Mouse (Mus musculus) E14TG2a.4 (cell line): ENCODE data around the gene Tfam.

Experiments
- H3K27me3 ChIP-seq: 2 replicates; pipeline ENCODE4 v1.6.1; 2014; ENCODE audit warnings: low read length, control low read depth; ENCODE audit not compliant: insufficient read depth
- H3K36me3 ChIP-seq: 2 replicates; pipeline ENCODE4 v1.6.1; 2014; ENCODE audit warnings: low read length, control low read depth; ENCODE audit not compliant: insufficient read depth
- H3K4me1 ChIP-seq: replicated peaks from 2 replicates; pipeline ENCODE4 v1.6.1; 2014; ENCODE audit warnings: low read depth, low read length, control low read depth
- H3K4me3 ChIP-seq: replicated peaks from 2 replicates; pipeline ENCODE4 v1.5.1; 2014; ENCODE audit warnings: mild to moderate bottlenecking, low read length
- H3K9me3 ChIP-seq: 2 replicates; pipeline ENCODE4 v1.6.1; 2014; ENCODE audit warnings: low read length, control low read depth
- CTCF ChIP-seq: conservative IDR thresholded peaks from 2 replicates; pipeline ENCODE4 v1.5.1; 2014; ENCODE audit warnings: low read length
- NANOG ChIP-seq: IDR thresholded peaks from 2 replicates; pipeline ENCODE4 v1.6.1; 2014; ENCODE audit warnings: borderline replicate concordance, low read length, mixed read lengths
- POU5F1 ChIP-seq: IDR thresholded peaks from 2 replicates; pipeline ENCODE4 v1.6.1; 2014; ENCODE audit warnings: low read length, borderline replicate concordance

The Tfam gene

DNA sequence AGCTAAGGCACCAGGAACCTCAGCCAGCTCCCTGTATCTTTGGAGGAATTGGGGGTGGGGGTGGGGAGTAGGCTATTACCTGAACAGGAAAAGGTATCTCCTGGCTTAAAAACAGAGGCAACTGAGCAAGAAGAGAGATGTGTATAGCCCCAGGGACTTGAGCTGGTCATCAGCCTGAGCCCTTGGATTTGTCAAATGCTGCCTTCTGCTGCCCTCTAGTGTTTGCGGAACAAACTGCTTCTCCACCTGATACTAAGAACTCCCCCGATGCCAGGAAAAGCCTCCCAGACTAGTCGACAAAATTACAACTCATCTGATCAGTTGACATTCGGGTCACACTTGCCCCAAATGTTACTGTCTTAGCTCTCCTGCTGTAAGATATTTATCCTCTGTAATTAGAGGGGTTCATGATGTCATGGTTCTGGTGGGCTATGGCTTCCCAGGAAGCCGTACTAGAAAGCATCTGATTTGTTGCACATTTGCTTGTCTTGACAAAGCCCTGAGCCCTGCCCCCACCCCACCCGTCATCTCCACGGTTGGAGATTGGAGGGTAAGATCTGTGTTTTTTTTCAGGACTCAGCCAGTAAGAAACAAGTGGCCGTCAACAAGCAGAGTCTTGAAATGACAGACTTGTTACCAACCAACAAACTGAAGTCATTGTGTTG lies 19.7 kb downstream of the Tfam start:
- TF ChIP-seq NANOG (no peak), POU5F1 (no peak), CTCF (peak; percentile 87)
- peaks cover 7% of the 10 kb centered on the region for H3K9me3 ChIP-seq
- peaks cover 23% of the 10 kb centered on the region; the same call in 1 of the 2 replicates for H3K27me3 ChIP-seq
- H3K4me3 ChIP-seq = peak overlapping the region; percentile 65
- H3K36me3 ChIP-seq = peaks cover 17% of the 10 kb centered on the region
- peaks cover 33% of the 10 kb centered on the region for H3K4me1 ChIP-seq

- H3K27me3 ChIP-seq = peaks cover 23% of the 10 kb centered on the region; the same call in 1 of the 2 replicates
- no peaks in the 10 kb centered on the region for H3K9me3 ChIP-seq
- H3K36me3 ChIP-seq = no peaks in the 10 kb centered on the region
- peaks cover 24% of the 10 kb centered on the region for H3K4me1 ChIP-seq
- H3K4me3 ChIP-seq = no peak overlapping the region
- no peak for TF ChIP-seq CTCF
- TF ChIP-seq POU5F1 = no peak
- no peak for TF ChIP-seq NANOG
These were observed 22.1 kb downstream of the Tfam start for GRCm38 (mm10) chr10:71215996-71216395.

DNA sequence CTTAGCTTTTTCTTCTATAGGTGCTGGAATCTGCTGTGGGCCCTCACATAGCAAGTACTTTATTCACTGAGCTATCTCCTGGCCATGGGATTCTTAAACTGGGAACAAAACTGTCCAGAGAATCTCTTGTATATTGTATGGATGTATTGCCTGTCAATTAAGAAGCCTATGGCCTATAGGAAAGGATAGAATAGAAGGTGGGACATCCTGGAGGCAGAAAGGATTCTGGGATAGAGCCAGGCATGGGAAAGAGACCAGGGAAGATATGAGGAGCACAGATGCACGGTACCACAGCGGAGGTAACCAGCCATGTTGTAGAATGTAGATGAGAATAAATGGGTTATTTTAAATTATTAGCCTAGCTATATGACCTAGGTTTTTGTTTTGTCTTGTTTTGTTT lies 36.6 kb downstream of the Tfam start:
- no peak for TF ChIP-seq POU5F1
- TF ChIP-seq NANOG = no peak
- TF ChIP-seq CTCF = no peak

GRCm38 (mm10) chr10:71200964-71201363 lies 37.1 kb downstream of the Tfam start:
- TF ChIP-seq NANOG = no peak
- no peak for TF ChIP-seq POU5F1
- TF ChIP-seq CTCF = no peak
- Histone ChIP-seq H3K36me3 (no peaks in the 10 kb centered on the region), H3K9me3 (no peaks in the 10 kb centered on the region), H3K4me1 (no peaks in the 10 kb centered on the region), H3K27me3 (no peaks in the 10 kb centered on the region), H3K4me3 (no peak overlapping the region)

More for the DNA sequence above, 36.6 kb downstream of the Tfam start:
- Histone ChIP-seq H3K36me3 (no peaks in the 10 kb centered on the region), H3K9me3 (no peaks in the 10 kb centered on the region), H3K4me1 (no peaks in the 10 kb centered on the region), H3K4me3 (peak overlapping the region; percentile 53), H3K27me3 (no peaks in the 10 kb centered on the region; the same call in 1 of the 2 replicates)

- peaks cover 6% of the 10 kb centered on the region; the same call in 1 of the 2 replicates for H3K4me1 ChIP-seq
- 0 out of 2 replicates have a peak, but pooled peaks cover 5% of the 10 kb centered on the region for H3K27me3 ChIP-seq
- TF ChIP-seq POU5F1 = no peak
- TF ChIP-seq CTCF = no peak
- TF ChIP-seq NANOG = no peak
- H3K9me3 ChIP-seq = no peaks in the 10 kb centered on the region
- H3K4me3 ChIP-seq = no peak overlapping the region
- H3K36me3 ChIP-seq = no peaks in the 10 kb centered on the region
These were observed 39.4 kb downstream of the Tfam start for GRCm38 (mm10) chr10:71198676-71199075.

DNA sequence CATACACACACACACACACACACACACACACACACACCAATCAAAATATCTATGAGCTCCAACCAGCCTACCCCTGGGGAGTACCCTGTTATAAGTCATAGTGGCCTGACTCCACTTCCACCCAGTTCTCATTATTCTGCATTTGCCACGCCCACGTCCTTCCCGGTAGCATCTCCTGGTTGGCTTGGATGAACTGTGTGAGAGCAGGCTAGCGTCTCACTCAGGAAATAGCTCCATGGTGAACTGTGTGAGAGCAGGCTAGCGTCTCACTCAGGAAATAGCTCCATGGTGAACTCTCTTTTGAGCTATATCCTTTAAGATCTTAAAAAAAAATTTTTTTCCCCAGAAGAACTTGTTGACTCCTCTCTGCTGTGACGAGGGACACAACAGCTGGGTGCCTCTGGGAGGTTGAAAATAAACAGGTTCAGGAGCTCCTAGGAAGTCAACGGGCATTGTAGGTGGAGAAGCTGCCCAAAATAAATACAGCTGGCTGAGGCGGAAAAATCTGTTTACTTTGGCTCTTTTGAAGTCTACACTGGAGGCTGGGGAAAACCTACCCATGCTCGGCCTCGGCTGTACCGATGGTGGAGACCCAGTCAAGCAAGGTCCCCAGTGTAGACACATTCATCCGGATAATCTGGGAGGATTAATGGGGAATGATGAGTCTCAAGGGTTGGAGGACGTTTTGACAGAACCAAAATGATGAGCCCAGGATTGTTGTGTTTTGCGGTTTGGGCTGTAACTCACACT lies 40.9 kb downstream of the Tfam start:
- Histone ChIP-seq H3K36me3 (no peaks in the 10 kb centered on the region), H3K27me3 (0 out of 2 replicates have a peak, but pooled peaks cover 5% of the 10 kb centered on the region), H3K4me3 (no peak overlapping the region), H3K9me3 (no peaks in the 10 kb centered on the region), H3K4me1 (peaks cover 6% of the 10 kb centered on the region; the same call in 1 of the 2 replicates)
- TF ChIP-seq CTCF (no peak), POU5F1 (no peak), NANOG (no peak)

- H3K27me3 ChIP-seq = 0 out of 2 replicates have a peak, but pooled peaks cover 5% of the 10 kb centered on the region
- peaks cover 6% of the 10 kb centered on the region; the same call in 1 of the 2 replicates for H3K4me1 ChIP-seq
- no peaks in the 10 kb centered on the region for H3K9me3 ChIP-seq
- TF ChIP-seq NANOG (no peak), CTCF (no peak), POU5F1 (no peak)
- H3K36me3 ChIP-seq = no peaks in the 10 kb centered on the region
- H3K4me3 ChIP-seq = no peak overlapping the region
These were observed 42.6 kb downstream of the Tfam start for GRCm38 (mm10) chr10:71195501-71195900.

DNA sequence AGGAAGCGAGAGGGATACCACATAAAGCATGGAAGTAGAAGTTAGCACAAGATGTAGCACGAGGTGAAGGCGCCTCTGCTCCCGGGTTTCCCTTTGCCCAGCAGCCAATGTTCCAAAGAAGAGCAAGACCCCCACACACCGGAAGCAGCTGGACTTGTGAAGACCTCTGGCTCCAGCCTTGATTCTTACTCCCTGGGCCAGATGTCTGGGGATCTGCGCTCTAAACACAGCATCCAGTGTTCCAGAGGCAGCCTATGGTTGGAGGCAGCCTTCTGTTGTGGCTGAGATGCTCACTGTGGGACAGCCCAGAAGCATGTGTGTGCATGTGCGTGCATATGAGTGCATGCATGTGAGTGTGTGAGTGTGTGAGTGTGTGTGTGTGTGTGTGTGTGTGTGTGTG lies 43.4 kb downstream of the Tfam start:
- H3K9me3 ChIP-seq = no peaks in the 10 kb centered on the region
- H3K4me3 ChIP-seq = no peak overlapping the region
- H3K27me3 ChIP-seq = 0 out of 2 replicates have a peak, but pooled peaks cover 5% of the 10 kb centered on the region
- TF ChIP-seq NANOG = no peak
- no peak for TF ChIP-seq CTCF
- no peak for TF ChIP-seq POU5F1
- H3K4me1 ChIP-seq = peaks cover 6% of the 10 kb centered on the region; the same call in 1 of the 2 replicates
- no peaks in the 10 kb centered on the region for H3K36me3 ChIP-seq
